Mouse (Mus musculus) bone marrow macrophage, adult 2 months (primary cell): ENCODE measurements around the gene Proca1. TPM values are rescaled to one million over a fixed set of nuclear protein-coding genes. Genes with fewer than 3 reads are reported as not detected.
A peak's percentile ranks its signal among the peaks of the same experiment; 100 is the strongest.

Source experiments
- H3K27ac ChIP-seq: 2 replicates; pipeline ENCODE4 v1.5.1; 2012; ENCODE audit warnings: low read depth, low read length; ENCODE audit not compliant: insufficient read depth
- H3K4me1 ChIP-seq: 2 replicates; pipeline ENCODE4 v1.6.1; 2012; ENCODE audit warnings: low read length; ENCODE audit not compliant: control insufficient read depth, insufficient read depth
- H3K4me3 ChIP-seq: 2 replicates; pipeline ENCODE4 v1.5.1; 2012; ENCODE audit warnings: mild to moderate bottlenecking, low read length, moderate library complexity; ENCODE audit not compliant: insufficient read depth
- CTCF ChIP-seq: IDR thresholded peaks from 2 replicates; pipeline ENCODE4 v1.5.1; 2012; ENCODE audit warnings: low read depth, mild to moderate bottlenecking, low read length, moderate library complexity
- POLR2A ChIP-seq: IDR thresholded peaks from 2 replicates; pipeline ENCODE4 v1.6.1; 2012; ENCODE audit warnings: mild to moderate bottlenecking, low read depth, low read length, borderline replicate concordance
- polyA plus RNA-seq: library from polyadenylated mRNA; stranded (reverse); fragments of >200 nt; gene quantifications from 2 replicates; pipeline ENCODE4 v1.2.4, GENCODE M21; 2012; ENCODE audit not compliant: missing spikeins, insufficient read depth, insufficient read length

Gene Proca1
- polyA plus RNA-seq, 1 experiment, result 0.92 TPM

- H3K4me3 ChIP-seq, result no peak overlapping the region
- no peaks in the 10 kb centered on the region for H3K4me1 ChIP-seq
- no peak for TF ChIP-seq POLR2A
- no peak for TF ChIP-seq CTCF
- H3K27ac ChIP-seq, result no peak overlapping the region
These were observed 18.7 kb upstream of the Proca1 start for GRCm38 (mm10) chr11:78174506-78174905.

GRCm38 (mm10) chr11:78175771-78176401 lies 17.3 kb upstream of the Proca1 start:
- no peak overlapping the region for H3K27ac ChIP-seq
- no peak for TF ChIP-seq CTCF
- TF ChIP-seq POLR2A, result no peak
- peaks cover 8% of the 10 kb centered on the region for H3K4me1 ChIP-seq
- H3K4me3 ChIP-seq, result peak overlapping the region; percentile 78

- Histone ChIP-seq H3K27ac (peak within 1 kb of the TSS; percentile 82), H3K4me3 (peak within 1 kb of the TSS; percentile 78), H3K4me1 (peaks cover 13% of the 10 kb centered on the region)
- TF ChIP-seq POLR2A, result peak; percentile 33; the same call in 1 of the 2 replicates
- no peak for TF ChIP-seq CTCF
These were observed 16.8 kb upstream of the Proca1 start, which contains the start of the genes Nek8 and Tlcd1 for GRCm38 (mm10) chr11:78176402-78176862. Gene Nek8 (minus strand): TSS chr11:78176675. Gene Tlcd1 (plus strand): TSS chr11:78176711.

- Histone ChIP-seq H3K4me1 (peaks cover 13% of the 10 kb centered on the region), H3K4me3 (peak overlapping the region; percentile 78), H3K27ac (0 out of 2 replicates have a peak overlapping the region, but pooled peaks have one; percentile 8)
- TF ChIP-seq POLR2A (no peak), CTCF (no peak)
These were observed 16.3 kb upstream of the Proca1 start for GRCm38 (mm10) chr11:78176905-78177331.

GRCm38 (mm10) chr11:78177437-78177836 lies 15.8 kb upstream of the Proca1 start:
- H3K4me1 ChIP-seq, result peaks cover 13% of the 10 kb centered on the region
- H3K27ac ChIP-seq, result 0 out of 2 replicates have a peak overlapping the region, but pooled peaks have one; percentile 4
- H3K4me3 ChIP-seq, result peak overlapping the region; percentile 78
- TF ChIP-seq POLR2A (no peak), CTCF (no peak)

GRCm38 (mm10) chr11:78177903-78178858 lies 15.0 kb upstream of the Proca1 start:
- H3K27ac ChIP-seq, result peak overlapping the region; percentile 76
- TF ChIP-seq POLR2A (no peak), CTCF (peak; percentile 50)
- H3K4me3 ChIP-seq, result peak overlapping the region; percentile 83
- peaks cover 13% of the 10 kb centered on the region for H3K4me1 ChIP-seq

- peaks cover 13% of the 10 kb centered on the region for H3K4me1 ChIP-seq
- no peak for TF ChIP-seq CTCF
- peak overlapping the region; percentile 76 for H3K27ac ChIP-seq
- peak overlapping the region; percentile 83 for H3K4me3 ChIP-seq
These were observed 14.2 kb upstream of the Proca1 start for GRCm38 (mm10) chr11:78178859-78179437.

GRCm38 (mm10) chr11:78179438-78179999 lies 13.7 kb upstream of the Proca1 start:
- no peak for TF ChIP-seq POLR2A
- no peak for TF ChIP-seq CTCF
- H3K4me1 ChIP-seq, result peaks cover 13% of the 10 kb centered on the region
- H3K27ac ChIP-seq, result no peak overlapping the region
- peak overlapping the region; percentile 83 for H3K4me3 ChIP-seq

GRCm38 (mm10) chr11:78180081-78180761 lies 13.0 kb upstream of the Proca1 start:
- no peak overlapping the region for H3K27ac ChIP-seq
- H3K4me3 ChIP-seq, result peak overlapping the region; percentile 13; the same call in 1 of the 2 replicates
- peaks cover 13% of the 10 kb centered on the region for H3K4me1 ChIP-seq
- TF ChIP-seq CTCF (no peak), POLR2A (no peak)
